Mouse (Mus musculus): ENCODE results near the gene Mpg. TPM values are rescaled to one million over a fixed set of nuclear protein-coding genes. Genes with fewer than 3 reads are reported as not detected.
A peak's percentile ranks its signal among the peaks of the same experiment; 100 is the strongest.

Gene Mpg
- polyA plus RNA-seq, 1 experiment from 2014 or later = 37.8 TPM

- H3K9me3 ChIP-seq (ENCODE audit: control insufficient read depth, low read length) = no peaks in the 10 kb centered on the region
- H3K4me1 ChIP-seq (ENCODE audit: control insufficient read depth, insufficient read depth, low read length) = peaks cover 33% of the 10 kb centered on the region
- ATAC-seq (ENCODE audit: insufficient number of reproducible peaks, low FRiP score, low TSS enrichment, low read depth) (no peak), DNase-seq (ENCODE audit: low spot score) (no peak)
- H3K9ac ChIP-seq (ENCODE audit: low read length) = no peak overlapping the region; the same call in 1 of the 2 replicates
- H3K4me3 ChIP-seq (ENCODE audit: low read depth, low read length) = peak overlapping the region; percentile 79
- H3K4me2 ChIP-seq (ENCODE audit: low read depth, severe bottlenecking) = peak overlapping the region; percentile 85
- 10% methylated on average over 21 of the region's 21 CpGs for WGBS
- H3K36me3 ChIP-seq (ENCODE audit: control insufficient read depth, insufficient read depth, low read length) = no peaks in the 10 kb centered on the region
- H3K27ac ChIP-seq (replicated peaks; ENCODE audit: low read depth, low read length) = no peak overlapping the region
- no peaks in the 10 kb centered on the region for H3K27me3 ChIP-seq (ENCODE audit: control insufficient read depth, insufficient read depth, low read length)
These were observed 3.6 kb upstream of the Mpg start for GRCm38 (mm10) chr11:32222570-32223194.

- no peak for ATAC-seq (ENCODE audit: insufficient number of reproducible peaks, low FRiP score, low TSS enrichment, low read depth)
- Histone ChIP-seq H3K4me1 (ENCODE audit: control insufficient read depth, insufficient read depth, low read length) (peaks cover 33% of the 10 kb centered on the region), H3K4me2 (ENCODE audit: low read depth, severe bottlenecking) (no peak overlapping the region), H3K9ac (ENCODE audit: low read length) (no peak overlapping the region), H3K9me3 (ENCODE audit: control insufficient read depth, low read length) (no peaks in the 10 kb centered on the region), H3K27ac (replicated peaks; ENCODE audit: low read depth, low read length) (no peak overlapping the region), H3K27me3 (ENCODE audit: control insufficient read depth, insufficient read depth, low read length) (no peaks in the 10 kb centered on the region), H3K4me3 (ENCODE audit: low read depth, low read length) (no peak overlapping the region), H3K36me3 (ENCODE audit: control insufficient read depth, insufficient read depth, low read length) (no peaks in the 10 kb centered on the region)
- WGBS = 75% methylated on average over 4 of the region's 4 CpGs
- no peak for DNase-seq (ENCODE audit: low spot score)
These were observed 2.9 kb upstream of the Mpg start for GRCm38 (mm10) chr11:32223297-32223967.

GRCm38 (mm10) chr11:32224468-32225139 lies 1.7 kb upstream of the Mpg start:
- WGBS = 23% methylated on average over 4 of the region's 4 CpGs
- Histone ChIP-seq H3K27ac (replicated peaks; ENCODE audit: low read depth, low read length) (peak overlapping the region; percentile 83), H3K4me3 (ENCODE audit: low read depth, low read length) (no peak overlapping the region), H3K36me3 (ENCODE audit: control insufficient read depth, insufficient read depth, low read length) (no peaks in the 10 kb centered on the region; the same call in 1 of the 2 replicates), H3K4me2 (ENCODE audit: low read depth, severe bottlenecking) (peak overlapping the region; percentile 3; the same call in 1 of the 2 replicates), H3K9ac (ENCODE audit: low read length) (no peak overlapping the region), H3K27me3 (ENCODE audit: control insufficient read depth, insufficient read depth, low read length) (no peaks in the 10 kb centered on the region), H3K9me3 (ENCODE audit: control insufficient read depth, low read length) (no peaks in the 10 kb centered on the region), H3K4me1 (ENCODE audit: control insufficient read depth, insufficient read depth, low read length) (peaks cover 33% of the 10 kb centered on the region)
- DNase-seq (ENCODE audit: low spot score) (peak; percentile 67), ATAC-seq (ENCODE audit: insufficient number of reproducible peaks, low FRiP score, low TSS enrichment, low read depth) (no peak)

DNA sequence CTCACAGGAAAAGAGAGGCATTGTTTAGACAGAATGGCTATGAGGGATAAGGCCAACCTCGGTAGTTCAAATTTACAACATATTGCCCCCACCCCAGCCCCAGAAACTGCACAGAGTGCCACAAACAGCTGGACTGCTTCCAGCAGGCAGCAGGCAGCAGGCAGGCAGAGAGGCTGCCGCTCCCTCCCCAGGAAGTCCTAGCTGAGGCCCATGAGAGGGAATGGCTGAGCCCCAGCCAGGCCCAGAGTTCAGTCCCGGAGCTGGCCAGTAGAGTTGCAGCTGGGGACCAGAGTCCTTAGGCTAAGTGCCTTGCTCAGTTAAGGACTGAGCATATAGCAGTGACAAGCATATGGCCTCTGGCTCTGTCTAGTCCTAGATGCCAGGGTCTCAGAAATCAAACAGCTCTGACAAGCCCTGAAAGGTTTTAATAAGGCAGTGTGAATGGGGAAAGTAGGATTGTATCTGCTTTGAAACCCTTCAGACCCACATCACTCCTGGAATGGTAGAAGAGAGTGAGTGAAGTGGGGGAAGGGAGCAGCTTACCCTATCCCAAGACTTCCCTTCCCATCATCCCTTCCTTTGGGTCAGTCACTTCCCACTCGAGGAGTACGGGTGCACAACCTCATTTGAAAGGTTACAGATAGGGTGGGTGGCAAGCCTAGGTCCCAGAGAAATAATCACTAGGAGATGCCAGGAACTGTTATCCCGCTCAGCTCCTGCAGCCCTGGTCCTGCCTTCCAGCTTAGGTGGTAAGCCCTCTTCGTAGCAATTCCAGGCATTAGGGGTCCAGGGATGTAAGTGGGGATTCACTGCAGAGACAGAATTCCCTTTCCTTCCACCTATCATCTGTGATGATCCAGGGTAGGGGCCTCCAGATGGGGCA lies 842 bp upstream of the Mpg start:
- Histone ChIP-seq H3K4me3 (ENCODE audit: low read depth, low read length) (no peak overlapping the region), H3K9ac (ENCODE audit: low read length) (no peak overlapping the region)

DNA sequence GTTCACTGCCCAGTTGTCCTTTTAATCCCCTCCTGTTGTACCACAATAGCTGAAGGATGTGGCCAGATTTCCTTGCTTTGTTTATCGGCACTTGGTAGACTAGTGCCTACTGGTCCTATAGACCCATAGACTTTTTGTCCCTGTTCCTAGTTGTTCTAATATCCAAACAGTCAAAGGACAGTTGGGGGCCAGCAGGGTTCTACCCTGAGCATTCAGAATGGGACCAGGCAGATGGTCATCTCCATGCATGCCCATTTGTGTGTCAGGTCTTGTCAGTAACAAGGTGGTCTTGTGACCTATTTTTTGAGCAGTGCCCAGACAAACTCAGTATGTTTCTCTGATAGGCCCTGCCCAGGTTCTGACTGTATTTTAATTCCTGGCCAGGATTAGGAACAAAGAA lies 736 bp downstream of the Mpg start:
- Histone ChIP-seq H3K9ac (ENCODE audit: low read length) (peak overlapping the region; percentile 72), H3K4me2 (ENCODE audit: low read depth, severe bottlenecking) (peak overlapping the region; percentile 62), H3K4me1 (ENCODE audit: control insufficient read depth, insufficient read depth, low read length) (peaks cover 24% of the 10 kb centered on the region), H3K36me3 (ENCODE audit: control insufficient read depth, insufficient read depth, low read length) (peaks cover 3% of the 10 kb centered on the region; the same call in 1 of the 2 replicates), H3K9me3 (ENCODE audit: control insufficient read depth, low read length) (no peaks in the 10 kb centered on the region), H3K4me3 (ENCODE audit: low read depth, low read length) (peak overlapping the region; percentile 51), H3K27ac (replicated peaks; ENCODE audit: low read depth, low read length) (no peak overlapping the region), H3K27me3 (ENCODE audit: control insufficient read depth, insufficient read depth, low read length) (no peaks in the 10 kb centered on the region)
- 66% methylated on average over 1 of the region's 1 CpGs for WGBS
- DNase-seq (ENCODE audit: low spot score) (no peak), ATAC-seq (ENCODE audit: insufficient number of reproducible peaks, low FRiP score, low TSS enrichment, low read depth) (no peak)

More for the DNA sequence above, 842 bp upstream of the Mpg start:
- Histone ChIP-seq H3K9me3 (ENCODE audit: control insufficient read depth, low read length) (no peaks in the 10 kb centered on the region), H3K4me2 (ENCODE audit: low read depth, severe bottlenecking) (no peak overlapping the region; the same call in 1 of the 2 replicates), H3K36me3 (ENCODE audit: control insufficient read depth, insufficient read depth, low read length) (no peaks in the 10 kb centered on the region; the same call in 1 of the 2 replicates), H3K27ac (replicated peaks; ENCODE audit: low read depth, low read length) (peak overlapping the region; percentile 83), H3K27me3 (ENCODE audit: control insufficient read depth, insufficient read depth, low read length) (no peaks in the 10 kb centered on the region), H3K4me1 (ENCODE audit: control insufficient read depth, insufficient read depth, low read length) (peaks cover 32% of the 10 kb centered on the region)
- 49% methylated on average over 7 of the region's 7 CpGs for WGBS
- DNase-seq (ENCODE audit: low spot score) = peak; percentile 51
- 0 out of 2 replicates have a peak, but pooled peaks have one; percentile 17 for ATAC-seq (ENCODE audit: insufficient number of reproducible peaks, low FRiP score, low TSS enrichment, low read depth)

DNA sequence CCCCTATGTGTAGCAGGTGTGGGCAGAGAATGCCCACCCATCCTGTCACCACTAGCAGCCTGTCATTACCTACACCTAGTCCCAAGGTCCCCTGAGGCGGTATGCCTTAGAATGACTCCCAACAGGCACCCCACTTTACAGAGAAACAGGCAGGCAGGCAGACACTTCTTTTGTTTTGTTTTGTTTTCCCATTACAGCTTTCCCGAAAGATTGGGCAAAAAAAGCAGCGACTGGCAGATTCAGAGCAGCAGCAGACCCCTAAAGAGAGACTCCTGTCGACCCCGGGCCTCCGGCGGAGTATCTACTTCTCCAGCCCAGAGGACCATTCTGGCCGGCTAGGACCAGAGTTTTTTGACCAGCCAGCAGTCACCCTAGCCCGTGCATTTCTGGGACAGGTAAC lies 1.2 kb downstream of the Mpg start:
- Histone ChIP-seq H3K9me3 (ENCODE audit: control insufficient read depth, low read length) (no peaks in the 10 kb centered on the region), H3K9ac (ENCODE audit: low read length) (no peak overlapping the region), H3K4me2 (ENCODE audit: low read depth, severe bottlenecking) (no peak overlapping the region), H3K27ac (replicated peaks; ENCODE audit: low read depth, low read length) (no peak overlapping the region), H3K4me1 (ENCODE audit: control insufficient read depth, insufficient read depth, low read length) (peaks cover 19% of the 10 kb centered on the region), H3K36me3 (ENCODE audit: control insufficient read depth, insufficient read depth, low read length) (peaks cover 5% of the 10 kb centered on the region; the same call in 1 of the 2 replicates), H3K4me3 (ENCODE audit: low read depth, low read length) (no peak overlapping the region), H3K27me3 (ENCODE audit: control insufficient read depth, insufficient read depth, low read length) (no peaks in the 10 kb centered on the region)
- no peak for DNase-seq (ENCODE audit: low spot score)
- WGBS = 87% methylated on average over 9 of the region's 9 CpGs
- ATAC-seq (ENCODE audit: insufficient number of reproducible peaks, low FRiP score, low TSS enrichment, low read depth) = no peak

- no peak overlapping the region for H3K27ac ChIP-seq (replicated peaks; ENCODE audit: low read depth, low read length)
- no peak for ATAC-seq (ENCODE audit: insufficient number of reproducible peaks, low FRiP score, low TSS enrichment, low read depth)
- H3K9me3 ChIP-seq (ENCODE audit: control insufficient read depth, low read length) = no peaks in the 10 kb centered on the region
- no peaks in the 10 kb centered on the region for H3K27me3 ChIP-seq (ENCODE audit: control insufficient read depth, insufficient read depth, low read length)
- DNase-seq (ENCODE audit: low spot score) = no peak
- H3K36me3 ChIP-seq (ENCODE audit: control insufficient read depth, insufficient read depth, low read length) = peaks cover 6% of the 10 kb centered on the region; the same call in 1 of the 2 replicates
- H3K4me2 ChIP-seq (ENCODE audit: low read depth, severe bottlenecking) = no peak overlapping the region
- no peak overlapping the region for H3K9ac ChIP-seq (ENCODE audit: low read length)
- 93% methylated on average over 3 of the region's 3 CpGs for WGBS
- H3K4me3 ChIP-seq (ENCODE audit: low read depth, low read length) = no peak overlapping the region
- peaks cover 16% of the 10 kb centered on the region for H3K4me1 ChIP-seq (ENCODE audit: control insufficient read depth, insufficient read depth, low read length)
These were observed 2.1 kb downstream of the Mpg start for GRCm38 (mm10) chr11:32228292-32228845.

Measured in limb, embryonic 11.5 days (tissue).